Mouse (Mus musculus): Measurements from ENCODE around the gene Lmtk2.

- TF ChIP-seq CTCF (IDR thresholded peaks at IDR 0.05; ENCODE audit: low read depth) = no peak
- TF ChIP-seq EP300 (IDR thresholded peaks at IDR 0.05; ENCODE audit: low read depth) = no peak
These were observed 100.4 kb downstream of the Lmtk2 start for GRCm38 (mm10) chr5:144200616-144201015.

Data from liver, postnatal 0 days (tissue).